Mouse (Mus musculus) frontal cortex, postnatal 14 days (tissue): ENCODE measurements around the gene Acat2.
"Not testable (repeated sequence)": the region's sequence is repeated elsewhere in the genome, so short reads cannot be mapped to it uniquely, and the experiment has no call there.

Source experiments
- DNase-seq, 2 experiments: peaks; one replicate each; pipeline ENCODE4 v3.0.0; 2022; ENCODE audit warnings: low spot score in 2 of 2

Acat2 gene

DNA sequence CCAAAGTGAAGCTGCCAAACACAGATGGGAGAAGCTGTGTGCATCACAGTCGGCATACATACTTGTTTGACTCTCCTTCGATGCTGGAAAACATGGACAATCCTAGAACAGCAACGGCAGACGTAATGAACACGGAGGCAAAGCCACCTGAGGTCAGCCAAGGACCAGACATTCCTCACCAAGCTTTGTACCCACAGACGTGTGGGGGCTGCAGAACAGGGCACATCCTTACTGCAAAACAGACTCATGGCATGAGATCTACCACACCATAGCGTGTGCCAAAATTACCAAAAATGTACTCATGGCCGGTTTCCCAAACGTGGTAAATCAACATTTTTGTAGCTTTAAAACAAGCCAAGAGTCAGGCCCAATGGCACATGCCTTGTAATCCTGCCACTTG is 54.1 kb downstream of the Acat2 start:
- DNase-seq: no peak

DNA sequence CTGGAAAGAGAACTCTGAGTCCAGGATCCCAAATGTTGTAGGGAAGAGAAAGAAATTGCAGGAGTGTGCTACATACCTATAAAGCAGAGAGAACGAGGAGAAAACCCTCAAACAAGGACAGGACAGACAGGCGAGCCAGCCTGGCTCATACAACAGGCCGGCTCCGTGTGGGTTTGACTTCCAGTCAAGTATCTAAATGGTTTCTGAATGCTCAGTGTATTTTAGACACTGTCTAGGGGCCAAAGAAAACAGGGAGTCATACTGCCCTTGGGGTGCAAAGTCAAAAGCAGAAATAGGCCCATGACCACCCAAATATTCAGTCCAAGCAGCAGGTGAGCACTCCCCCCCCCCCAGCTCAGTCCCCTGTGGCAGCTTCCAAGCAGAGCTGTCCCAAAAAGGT is 54.7 kb downstream of the Acat2 start:
- no peak for DNase-seq

DNA sequence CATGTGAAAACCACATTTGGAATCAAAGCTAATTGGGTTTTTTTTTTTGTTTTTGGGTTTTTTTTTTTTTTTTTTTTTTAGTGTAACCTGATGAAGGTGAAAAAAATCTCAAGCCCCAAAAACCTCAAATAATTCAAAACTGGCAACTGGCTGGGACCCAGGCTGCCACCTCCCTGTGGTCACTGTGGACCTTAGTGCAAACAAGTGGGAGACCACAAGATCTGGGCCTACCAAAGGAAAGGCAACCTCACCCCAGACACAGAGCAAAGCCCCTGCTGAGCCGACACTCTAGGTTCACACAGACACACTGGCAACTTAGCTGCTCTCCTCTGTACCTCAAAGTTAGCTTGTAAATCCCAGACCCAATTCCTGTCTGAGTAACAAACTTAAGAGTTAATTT is 56.2 kb downstream of the Acat2 start:
- DNase-seq: no peak

DNA sequence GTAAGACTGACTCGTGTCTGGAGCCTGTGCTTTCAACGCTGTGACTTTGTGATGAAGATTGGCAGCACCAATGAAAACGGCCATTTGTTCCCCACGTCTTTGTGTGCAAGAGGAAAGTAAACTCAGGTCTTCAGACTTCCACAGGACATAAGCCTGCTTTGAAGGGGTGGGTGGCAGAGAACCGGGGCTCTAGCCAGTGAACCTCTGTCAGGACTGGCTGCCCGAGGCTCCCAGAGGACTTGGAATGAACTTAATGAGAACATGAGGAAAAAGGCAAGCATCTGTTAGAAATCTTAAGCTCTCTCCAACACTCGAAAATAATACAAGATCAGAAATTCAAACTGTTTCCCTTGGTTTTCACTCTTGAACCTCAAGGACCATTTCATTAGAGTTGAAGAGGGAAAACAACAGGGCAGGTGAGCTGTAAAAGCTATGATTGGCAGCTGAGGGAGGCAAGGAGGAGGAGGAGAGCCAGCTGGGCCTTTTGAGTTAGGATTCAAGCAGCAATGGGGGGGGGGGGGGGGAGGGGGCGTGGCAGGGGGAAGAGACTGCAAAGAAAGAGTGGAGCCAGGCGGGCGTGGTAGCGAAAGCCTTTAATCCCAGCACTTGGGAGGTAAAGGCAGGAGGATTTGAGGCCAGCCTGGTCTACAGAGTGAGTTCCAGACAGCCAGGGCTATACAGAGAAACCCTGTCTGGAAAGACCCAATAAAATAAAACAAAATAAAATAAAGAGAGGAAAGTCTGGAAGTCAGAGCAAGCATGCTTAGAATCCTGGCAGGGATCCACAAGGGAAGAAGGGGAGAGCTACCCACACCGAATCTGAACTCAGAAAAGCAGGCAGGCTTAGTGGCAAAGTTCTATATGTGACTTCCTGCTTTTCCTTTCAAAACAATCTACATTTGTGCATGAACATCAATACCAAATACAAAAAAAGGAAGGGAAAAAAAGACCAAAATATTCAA is 56.9 kb downstream of the Acat2 start:
- no peak for DNase-seq

DNA sequence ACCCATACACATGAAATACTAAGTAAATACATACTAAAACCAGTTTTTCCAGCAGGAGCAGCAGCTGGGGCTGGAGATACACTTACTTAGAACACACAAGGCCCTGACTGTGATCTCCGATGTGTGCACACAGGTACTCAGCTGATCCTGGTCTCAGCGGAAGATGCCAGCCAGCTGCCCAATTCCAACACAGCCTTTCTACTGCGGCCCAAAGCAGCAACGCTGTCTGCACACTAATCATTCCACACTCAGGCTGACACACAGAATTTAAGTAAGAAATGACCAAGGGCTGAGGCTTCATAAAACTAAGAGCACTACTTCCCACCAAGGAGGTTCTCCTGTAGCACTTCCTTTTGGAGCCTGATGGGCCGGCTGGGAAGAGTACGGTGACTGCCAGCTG is 58.3 kb downstream of the Acat2 start:
- no peak for DNase-seq

DNA sequence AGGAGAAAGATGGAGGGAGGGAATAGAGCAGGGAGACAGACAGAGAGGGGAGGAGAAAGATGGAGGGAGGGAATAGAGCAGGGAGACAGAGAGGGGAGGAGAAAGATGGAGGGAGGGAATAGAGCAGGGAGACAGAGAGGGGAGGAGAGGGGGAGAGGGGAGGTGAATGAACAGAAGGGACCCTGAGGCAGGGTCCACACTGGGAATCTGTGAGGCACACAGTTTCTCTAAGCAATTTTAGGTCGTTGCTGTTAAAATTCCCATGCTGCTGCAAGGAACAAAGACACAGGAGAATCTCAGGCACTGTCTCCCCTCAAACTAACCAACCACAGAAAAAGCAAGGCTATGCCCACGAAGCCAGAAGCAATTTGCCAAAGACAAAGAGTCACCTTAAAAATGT is 61.9 kb downstream of the Acat2 start:
- not testable (repeated sequence) for DNase-seq

DNA sequence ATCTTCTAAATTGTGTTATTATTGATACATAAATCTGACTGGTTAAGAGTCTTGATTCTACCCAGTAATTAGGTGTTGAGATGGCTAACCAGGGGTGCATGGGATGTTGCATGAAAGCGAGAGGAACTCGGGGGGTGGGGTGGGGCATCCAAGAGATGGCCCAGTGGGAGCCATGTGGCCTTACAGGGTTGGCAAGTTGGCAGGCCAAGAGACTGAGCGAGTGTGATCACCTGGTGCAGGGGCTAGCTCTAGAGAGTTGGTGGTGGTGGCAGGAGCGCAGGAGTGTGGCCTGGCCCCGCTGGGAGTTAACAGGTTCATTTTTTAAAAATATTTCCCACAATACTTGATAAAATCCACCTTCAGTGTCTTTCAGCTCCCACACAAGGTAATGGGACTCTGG is 62.9 kb downstream of the Acat2 start:
- DNase-seq: no peak
